Mouse (Mus musculus): ENCODE data around the gene Fto. TPM values are rescaled to one million over a fixed set of nuclear protein-coding genes. Genes with fewer than 3 reads are reported as not detected.

Gene Fto
- total and polyA plus RNA-seq, 2 experiments from 2014 or later = 41.1 to 50.6 TPM

DNA sequence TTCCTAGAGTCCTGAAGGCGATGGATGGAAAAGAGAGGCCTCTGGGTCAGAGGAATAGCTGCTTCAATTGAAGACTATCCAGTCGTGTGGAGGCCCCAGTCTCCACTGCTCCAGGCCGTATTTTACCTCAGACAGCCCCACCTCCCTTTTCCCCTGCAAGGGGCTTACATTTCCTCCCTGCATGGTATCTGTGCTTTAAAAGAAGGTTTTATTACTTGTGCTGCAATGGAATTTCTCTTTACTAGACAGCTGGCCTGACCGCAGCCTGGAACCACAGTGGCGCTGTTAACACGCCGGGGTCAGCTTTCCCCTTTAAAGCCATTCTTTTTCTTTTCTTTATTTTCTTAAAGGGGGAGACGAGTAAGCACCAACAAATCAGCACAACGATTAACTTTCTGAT is 300.3 kb downstream of the Fto start:
- WGBS = 67% methylated on average over 9 of the region's 9 CpGs

DNA sequence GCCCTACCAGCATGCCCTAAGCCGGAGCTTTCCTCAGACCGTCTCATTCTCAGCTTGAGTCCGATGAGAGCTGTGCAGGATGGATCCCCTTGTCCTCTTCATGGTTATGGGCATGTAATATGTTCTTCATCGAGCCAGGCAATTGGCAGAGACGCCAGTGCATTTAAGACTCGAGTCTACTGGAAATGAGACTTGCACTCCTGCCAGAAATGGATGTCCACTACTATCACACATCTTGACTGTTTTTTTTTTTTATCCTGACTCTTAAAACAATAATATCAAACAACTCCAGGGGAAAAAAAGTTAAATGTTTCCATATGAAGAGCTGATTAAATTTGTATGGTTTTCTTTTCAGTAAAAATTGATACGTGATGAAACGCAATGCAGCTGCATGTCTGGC is 301.9 kb downstream of the Fto start:
- H3K4me2 ChIP-seq (ENCODE audit: low read depth, low read length) = no peak overlapping the region
- no peak for DNase-seq (ENCODE audit: low spot score)
- ATAC-seq (ENCODE audit: insufficient read depth, low read depth) = no peak
- H3K9me3 ChIP-seq (replicated peaks; ENCODE audit: control insufficient read depth, low read length) = no peaks in the 10 kb centered on the region
- H3K4me1 ChIP-seq (ENCODE audit: control insufficient read depth, insufficient read depth) = peaks cover 6% of the 10 kb centered on the region
- no peaks in the 10 kb centered on the region for H3K27me3 ChIP-seq (ENCODE audit: control insufficient read depth, insufficient read depth, low read length)
- no peak overlapping the region for H3K27ac ChIP-seq (ENCODE audit: low read depth)
- no peaks in the 10 kb centered on the region for H3K36me3 ChIP-seq (replicated peaks; ENCODE audit: control insufficient read depth, insufficient read depth, low read length)
- WGBS = 80% methylated on average over 8 of the region's 8 CpGs
- TF ChIP-seq EP300 (IDR thresholded peaks at IDR 0.05; ENCODE audit: low read depth) (no peak), CTCF (IDR thresholded peaks at IDR 0.05; ENCODE audit: low read depth) (no peak)
- no peak overlapping the region for H3K9ac ChIP-seq (replicated peaks; ENCODE audit: low read depth, low read length)
- no peak overlapping the region for H3K4me3 ChIP-seq (ENCODE audit: low read depth, low read length)

More for the DNA sequence above, 300.3 kb downstream of the Fto start:
- Histone ChIP-seq H3K9me3 (replicated peaks; ENCODE audit: control insufficient read depth, low read length) (no peaks in the 10 kb centered on the region), H3K4me3 (ENCODE audit: low read depth, low read length) (no peak overlapping the region), H3K36me3 (replicated peaks; ENCODE audit: control insufficient read depth, insufficient read depth, low read length) (no peaks in the 10 kb centered on the region), H3K4me2 (ENCODE audit: low read depth, low read length) (no peak overlapping the region), H3K27me3 (ENCODE audit: control insufficient read depth, insufficient read depth, low read length) (no peaks in the 10 kb centered on the region), H3K9ac (replicated peaks; ENCODE audit: low read depth, low read length) (no peak overlapping the region), H3K27ac (ENCODE audit: low read depth) (no peak overlapping the region), H3K4me1 (ENCODE audit: control insufficient read depth, insufficient read depth) (peaks cover 6% of the 10 kb centered on the region)
- ATAC-seq (ENCODE audit: insufficient read depth, low read depth) = no peak
- TF ChIP-seq EP300 (IDR thresholded peaks at IDR 0.05; ENCODE audit: low read depth) = no peak
- TF ChIP-seq CTCF (IDR thresholded peaks at IDR 0.05; ENCODE audit: low read depth) = no peak
- DNase-seq (ENCODE audit: low spot score) = no peak

DNA sequence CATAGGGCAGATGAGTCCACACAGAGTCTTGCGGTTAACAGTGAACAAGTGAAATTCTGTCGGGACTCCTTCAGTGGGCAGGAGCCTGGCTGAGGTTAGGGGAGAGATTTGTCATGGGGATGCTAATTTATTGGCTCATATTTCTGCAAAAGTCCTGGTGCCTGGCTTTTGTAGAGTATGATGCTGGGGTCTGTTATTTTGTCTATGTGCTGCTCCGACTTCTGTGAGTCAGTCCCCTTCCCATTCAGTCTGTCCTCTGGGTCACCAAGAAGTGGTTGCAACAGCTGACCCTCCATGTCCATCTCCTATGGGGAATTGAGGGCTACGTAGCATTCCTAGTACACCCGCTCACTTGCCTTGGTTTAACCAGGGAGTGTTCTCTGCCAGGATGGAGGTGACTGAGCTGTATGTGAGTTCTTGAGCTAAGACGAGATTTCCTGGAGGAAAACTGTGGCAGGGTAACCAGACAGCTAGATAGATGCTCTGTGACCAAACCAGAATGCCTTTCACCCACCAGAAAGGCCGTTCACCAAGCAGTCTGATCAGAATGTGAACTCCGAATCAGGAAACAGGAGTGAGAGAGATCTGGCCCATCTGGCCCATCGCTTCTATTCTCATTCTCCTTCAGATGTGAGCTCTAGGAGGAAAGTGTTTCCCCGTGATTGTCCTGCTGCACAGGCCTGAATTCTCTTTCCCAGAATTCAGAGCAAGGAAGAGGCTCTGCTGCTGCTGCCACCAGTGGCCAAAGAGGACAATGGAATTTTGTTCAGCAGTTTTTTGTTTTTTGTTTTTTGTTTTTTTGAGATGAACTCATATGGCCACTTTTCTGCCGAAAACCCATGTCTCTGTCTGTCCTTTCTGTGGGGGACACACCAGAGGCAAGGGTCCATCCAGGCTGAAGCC is 302.7 kb downstream of the Fto start:
- no peak for DNase-seq (ENCODE audit: low spot score)
- Histone ChIP-seq H3K27ac (ENCODE audit: low read depth) (no peak overlapping the region), H3K27me3 (ENCODE audit: control insufficient read depth, insufficient read depth, low read length) (no peaks in the 10 kb centered on the region), H3K4me1 (ENCODE audit: control insufficient read depth, insufficient read depth) (peaks cover 2% of the 10 kb centered on the region; the same call in 1 of the 2 replicates), H3K36me3 (replicated peaks; ENCODE audit: control insufficient read depth, insufficient read depth, low read length) (no peaks in the 10 kb centered on the region), H3K9ac (replicated peaks; ENCODE audit: low read depth, low read length) (no peak overlapping the region), H3K4me2 (ENCODE audit: low read depth, low read length) (no peak overlapping the region), H3K9me3 (replicated peaks; ENCODE audit: control insufficient read depth, low read length) (no peaks in the 10 kb centered on the region), H3K4me3 (ENCODE audit: low read depth, low read length) (no peak overlapping the region)
- 82% methylated on average over 11 of the region's 11 CpGs for WGBS
- ATAC-seq (ENCODE audit: insufficient read depth, low read depth) = no peak
- TF ChIP-seq CTCF (IDR thresholded peaks at IDR 0.05; ENCODE audit: low read depth) = no peak
- TF ChIP-seq EP300 (IDR thresholded peaks at IDR 0.05; ENCODE audit: low read depth) = no peak

DNA sequence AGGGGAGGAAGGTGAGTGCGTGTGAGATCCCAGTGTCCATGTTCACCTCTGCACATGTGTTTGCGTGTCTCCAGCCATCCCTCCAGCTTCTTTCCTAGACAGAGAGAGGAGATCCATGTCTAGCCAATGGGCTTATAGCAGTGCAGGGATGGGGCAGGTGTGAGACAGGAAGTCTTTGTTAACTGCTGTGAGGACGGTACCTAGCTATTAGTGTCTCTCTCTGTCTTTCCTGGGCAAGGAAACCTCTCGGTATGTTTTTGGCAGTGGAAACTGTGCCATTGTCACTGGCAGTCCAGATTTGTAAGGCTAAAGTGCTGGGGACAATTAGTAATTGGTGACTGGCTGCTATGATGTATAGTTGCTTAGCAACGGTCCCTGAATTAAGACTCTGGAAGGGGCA is 304.4 kb downstream of the Fto start:
- no peak overlapping the region for H3K9ac ChIP-seq (replicated peaks; ENCODE audit: low read depth, low read length)
- no peaks in the 10 kb centered on the region for H3K4me1 ChIP-seq (ENCODE audit: control insufficient read depth, insufficient read depth)
- TF ChIP-seq CTCF (IDR thresholded peaks at IDR 0.05; ENCODE audit: low read depth) = no peak
- TF ChIP-seq EP300 (IDR thresholded peaks at IDR 0.05; ENCODE audit: low read depth) = no peak
- no peak overlapping the region for H3K27ac ChIP-seq (ENCODE audit: low read depth)
- no peak overlapping the region for H3K4me2 ChIP-seq (ENCODE audit: low read depth, low read length)
- 83% methylated on average over 5 of the region's 5 CpGs for WGBS
- ATAC-seq (ENCODE audit: insufficient read depth, low read depth) = no peak
- no peak overlapping the region for H3K4me3 ChIP-seq (ENCODE audit: low read depth, low read length)
- no peaks in the 10 kb centered on the region for H3K27me3 ChIP-seq (ENCODE audit: control insufficient read depth, insufficient read depth, low read length)
- H3K36me3 ChIP-seq (replicated peaks; ENCODE audit: control insufficient read depth, insufficient read depth, low read length) = no peaks in the 10 kb centered on the region
- no peaks in the 10 kb centered on the region for H3K9me3 ChIP-seq (replicated peaks; ENCODE audit: control insufficient read depth, low read length)
- no peak for DNase-seq (ENCODE audit: low spot score)

DNA sequence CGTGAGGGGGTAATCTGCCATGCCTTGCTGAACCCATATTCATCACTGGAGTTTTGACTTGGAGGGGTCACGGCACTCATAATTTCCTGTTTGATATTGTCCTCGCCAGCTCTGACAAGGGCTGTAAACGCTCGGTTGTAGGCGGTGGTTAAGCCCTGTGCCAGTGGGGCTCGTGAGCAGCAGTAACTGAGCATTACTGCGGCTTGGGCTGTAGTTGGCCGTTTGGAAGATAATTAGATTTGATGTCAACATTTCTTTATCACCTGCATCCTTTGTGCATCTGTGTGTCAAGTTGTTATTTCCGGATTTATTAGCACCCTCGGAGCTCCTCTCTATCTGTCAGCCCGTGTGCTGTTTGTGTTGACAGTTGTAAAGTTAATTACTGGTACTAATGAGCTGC is 309.4 kb downstream of the Fto start:
- H3K9ac ChIP-seq (replicated peaks; ENCODE audit: low read depth, low read length) = no peak overlapping the region
- WGBS = 74% methylated on average over 12 of the region's 12 CpGs
- TF ChIP-seq EP300 (IDR thresholded peaks at IDR 0.05; ENCODE audit: low read depth) (no peak), CTCF (IDR thresholded peaks at IDR 0.05; ENCODE audit: low read depth) (no peak)
- no peaks in the 10 kb centered on the region for H3K9me3 ChIP-seq (replicated peaks; ENCODE audit: control insufficient read depth, low read length)
- H3K36me3 ChIP-seq (replicated peaks; ENCODE audit: control insufficient read depth, insufficient read depth, low read length) = no peaks in the 10 kb centered on the region
- H3K27me3 ChIP-seq (ENCODE audit: control insufficient read depth, insufficient read depth, low read length) = no peaks in the 10 kb centered on the region
- peaks cover 8% of the 10 kb centered on the region; the same call in 1 of the 2 replicates for H3K4me1 ChIP-seq (ENCODE audit: control insufficient read depth, insufficient read depth)
- H3K27ac ChIP-seq (ENCODE audit: low read depth) = no peak overlapping the region
- ATAC-seq (ENCODE audit: insufficient read depth, low read depth) = no peak
- H3K4me3 ChIP-seq (ENCODE audit: low read depth, low read length) = no peak overlapping the region
- no peak overlapping the region for H3K4me2 ChIP-seq (ENCODE audit: low read depth, low read length)
- no peak for DNase-seq (ENCODE audit: low spot score)
